Mouse (Mus musculus): ENCODE measurements around the gene Kctd4. TPM values are rescaled to one million over a fixed set of nuclear protein-coding genes. Genes with fewer than 3 reads are reported as not detected.

Gene Kctd4
- polyA plus RNA-seq, 1 experiment from 2014 or later: 1.5 TPM

Other genes with a start within 250 kb of the Kctd4 start
- 20.8 TPM in 2 replicates for gene Cog3, start 200.5 kb upstream of the Kctd4 start, polyA plus RNA-seq (2015; fragmentation: Nextera tagmentation; extraction: Ambion mirVana)
- gene Slc25a30, start 168.0 kb upstream of the Kctd4 start, polyA plus RNA-seq (2015; fragmentation: Nextera tagmentation; extraction: Ambion mirVana): 3.5 and 3.8 TPM in 2 replicates
- gene Tpt1, start 109.9 kb upstream of the Kctd4 start, polyA plus RNA-seq (2015; fragmentation: Nextera tagmentation; extraction: Ambion mirVana): 1,119 and 1,203 TPM in 2 replicates
- gene Gtf2f2, start 55.9 kb downstream of the Kctd4 start, polyA plus RNA-seq (2015; fragmentation: Nextera tagmentation; extraction: Ambion mirVana): 32.8 and 34.5 TPM in 2 replicates
- gene Gpalpp1, start 155.8 kb downstream of the Kctd4 start, polyA plus RNA-seq (2015; fragmentation: Nextera tagmentation; extraction: Ambion mirVana): 11.9 and 12.7 TPM in 2 replicates
- gene Nufip1, start 155.9 kb downstream of the Kctd4 start, polyA plus RNA-seq (2015; fragmentation: Nextera tagmentation; extraction: Ambion mirVana): 13.1 TPM in 2 replicates

Data from embryonic facial prominence, embryonic 15.5 days (tissue).